Mouse (Mus musculus) E14TG2a.4 (cell line): ENCODE data around the gene Rarres2.

Experiments used
- CTCF ChIP-seq: conservative IDR thresholded peaks from 2 replicates; pipeline ENCODE4 v1.5.1; 2014; ENCODE audit warnings: low read length
- NANOG ChIP-seq: IDR thresholded peaks from 2 replicates; pipeline ENCODE4 v1.6.1; 2014; ENCODE audit warnings: borderline replicate concordance, low read length, mixed read lengths
- POU5F1 ChIP-seq: IDR thresholded peaks from 2 replicates; pipeline ENCODE4 v1.6.1; 2014; ENCODE audit warnings: low read length, borderline replicate concordance

- TF ChIP-seq CTCF (no peak), NANOG (no peak), POU5F1 (no peak)
These were observed 35.5 kb upstream of the Rarres2 start for GRCm38 (mm10) chr6:48608124-48608523.
